Mouse (Mus musculus): ENCODE measurements at regions not wholly inside any gene's neighbourhood (a gene's known extent, or its start where the extent isn't known, plus 50 kb on each side); places are given as distances from the start of the nearest gene placed in this dataset.

DNA sequence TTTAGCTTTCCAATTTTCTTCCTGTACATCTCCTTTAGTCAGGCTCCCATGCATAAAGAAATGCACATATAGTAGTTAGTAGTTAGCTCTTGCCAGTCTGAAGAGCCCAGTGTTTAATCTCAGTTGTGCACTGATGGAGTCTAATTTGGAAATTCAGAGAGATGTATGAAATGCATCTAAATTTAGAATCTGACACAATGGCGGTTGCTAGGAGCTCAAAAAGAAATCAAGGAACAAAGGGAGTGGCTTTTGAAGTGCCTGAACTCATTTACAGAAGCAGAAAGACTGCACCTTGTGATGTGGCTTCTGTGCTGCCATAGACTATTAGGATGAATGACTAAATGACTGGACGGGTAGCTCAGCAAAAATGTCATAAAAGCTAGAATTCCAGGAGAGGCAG, 916.3 kb downstream of the Rps29 start:
- no peak for DNase-seq
- intact Hi-C loops (cut with DNase I; ENCODE audit: low total_unique reads), result no loop called here

DNA sequence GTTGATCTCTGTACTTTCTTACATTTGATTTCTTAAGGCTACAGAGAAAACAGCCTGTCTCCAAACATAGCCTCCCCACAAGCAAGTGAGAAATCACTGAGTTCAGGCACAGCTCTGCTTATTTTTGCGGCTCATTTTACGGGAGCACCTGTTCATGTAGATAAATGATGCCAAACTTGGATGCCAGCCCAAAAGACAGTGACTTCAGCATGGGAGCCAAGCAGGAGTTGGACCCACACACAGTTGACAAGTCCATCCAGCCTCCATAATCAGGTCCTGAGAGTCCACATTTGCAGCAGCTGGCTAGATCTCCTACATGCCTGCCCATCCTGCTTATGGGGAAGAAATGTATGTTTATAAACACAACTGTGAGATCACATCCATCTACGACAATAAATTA, 927.2 kb downstream of the Rps29 start:
- peak; percentile 4 for DNase-seq
- intact Hi-C loops (cut with DNase I; ENCODE audit: low total_unique reads), result no loop called here

GRCm38 (mm10) chr12:68217091-68217490, 941.9 kb downstream of the Rps29 start:
- no peak for DNase-seq
- intact Hi-C loops (cut with DNase I; ENCODE audit: low total_unique reads), result no loop called here

GRCm38 (mm10) chr12:68208302-68208701, 950.7 kb downstream of the Rps29 start:
- intact Hi-C loops (cut with DNase I; ENCODE audit: low total_unique reads), result no loop called here
- DNase-seq, result no peak

GRCm38 (mm10) chr12:68183858-68184257, 961.5 kb upstream of the Mdga2 start:
- DNase-seq, result no peak

GRCm38 (mm10) chr12:68161317-68161716, 939.0 kb upstream of the Mdga2 start:
- DNase-seq, result no peak
- intact Hi-C loops (cut with DNase I; ENCODE audit: low total_unique reads), result no loop called here

More at GRCm38 (mm10) chr12:68183858-68184257, 961.5 kb upstream of the Mdga2 start:
- intact Hi-C loops (cut with DNase I; ENCODE audit: low total_unique reads), result no loop called here

GRCm38 (mm10) chr12:68148066-68148465, 925.7 kb upstream of the Mdga2 start:
- intact Hi-C loops (cut with DNase I; ENCODE audit: low total_unique reads), result no loop called here
- DNase-seq, result no peak

GRCm38 (mm10) chr12:68139831-68140230, 917.5 kb upstream of the Mdga2 start:
- no peak for DNase-seq
- intact Hi-C loops (cut with DNase I; ENCODE audit: low total_unique reads), result no loop called here

- intact Hi-C loops (cut with DNase I; ENCODE audit: low total_unique reads), result no loop called here
- no peak for DNase-seq
These were observed 909.4 kb upstream of the Mdga2 start for GRCm38 (mm10) chr12:68131776-68132175.

DNA sequence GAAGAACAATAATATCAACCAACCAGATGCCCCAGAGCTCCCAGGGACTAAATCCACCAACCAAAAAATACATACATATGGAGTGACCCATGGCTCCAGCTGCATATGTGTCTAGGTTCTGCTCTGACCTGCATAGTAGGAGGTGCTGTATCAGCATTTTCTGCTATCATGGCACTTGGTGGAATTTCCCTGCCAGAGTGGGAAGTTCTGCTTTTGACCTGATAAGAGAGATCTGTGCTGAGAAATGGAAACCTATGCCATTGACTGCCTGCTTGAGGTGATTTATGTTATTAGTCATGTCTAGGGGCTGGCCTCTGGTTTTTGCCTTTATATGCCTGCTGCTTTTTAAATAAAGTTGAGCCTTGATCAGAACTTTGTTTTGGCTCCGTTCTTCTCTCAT, 893.4 kb upstream of the Mdga2 start:
- intact Hi-C loops (cut with DNase I; ENCODE audit: low total_unique reads), result no loop called here
- DNase-seq, result no peak
